Mouse (Mus musculus) spleen, adult 18-20 months (tissue): ENCODE results near the gene Ypel5.

Source experiments
- DNase-seq, 2 experiments: peaks; one replicate each; pipeline ENCODE4 v3.0.0; 2022; ENCODE audit warnings: mixed read lengths in 2 of 2

The Ypel5 gene

GRCm38 (mm10) chr17:72844949-72845490 is 8.8 kb downstream of the Ypel5 start:
- DNase-seq = no peak

GRCm38 (mm10) chr17:72845521-72845920 is 9.3 kb downstream of the Ypel5 start:
- DNase-seq = no peak

GRCm38 (mm10) chr17:72855298-72855697 is 19.0 kb downstream of the Ypel5 start:
- DNase-seq = no peak

- DNase-seq = peak in 1 of 2 experiments; percentile 65
Measured at GRCm38 (mm10) chr17:72857677-72858633, 21.7 kb downstream of the Ypel5 start.

GRCm38 (mm10) chr17:72863226-72863625 is 27.0 kb downstream of the Ypel5 start:
- no peak for DNase-seq

DNA sequence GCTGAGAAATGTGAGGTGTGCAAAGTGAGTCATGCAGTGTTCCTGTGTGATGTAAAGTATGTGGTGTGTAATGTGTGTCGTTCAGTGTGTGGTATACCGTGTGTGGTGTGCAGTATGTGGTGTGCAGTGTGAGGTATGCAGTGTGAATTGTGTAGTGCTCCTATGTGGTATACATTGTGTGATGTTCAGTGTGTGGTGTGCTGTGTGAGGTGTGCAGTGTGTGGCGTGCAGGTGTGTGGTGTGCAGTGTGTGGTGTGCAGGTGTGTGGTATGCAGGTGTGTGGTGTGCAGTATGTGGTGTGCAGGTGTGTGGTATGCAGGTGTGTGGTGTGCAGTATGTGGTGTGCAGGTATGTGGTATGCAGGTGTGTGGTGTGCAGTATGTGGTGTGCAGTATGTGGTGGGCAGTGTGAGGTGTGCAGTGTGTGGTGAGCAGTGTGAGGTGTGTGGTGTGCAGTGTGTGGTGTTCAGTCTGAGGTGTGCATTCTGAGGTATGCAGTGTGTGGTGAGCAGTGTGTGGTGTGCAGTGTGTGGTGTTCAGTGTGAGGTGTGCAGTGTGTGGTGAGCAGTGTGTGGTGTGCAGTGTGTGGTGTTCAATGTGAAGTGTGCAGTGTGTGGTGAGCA is 30.5 kb downstream of the Ypel5 start:
- no peak for DNase-seq

DNA sequence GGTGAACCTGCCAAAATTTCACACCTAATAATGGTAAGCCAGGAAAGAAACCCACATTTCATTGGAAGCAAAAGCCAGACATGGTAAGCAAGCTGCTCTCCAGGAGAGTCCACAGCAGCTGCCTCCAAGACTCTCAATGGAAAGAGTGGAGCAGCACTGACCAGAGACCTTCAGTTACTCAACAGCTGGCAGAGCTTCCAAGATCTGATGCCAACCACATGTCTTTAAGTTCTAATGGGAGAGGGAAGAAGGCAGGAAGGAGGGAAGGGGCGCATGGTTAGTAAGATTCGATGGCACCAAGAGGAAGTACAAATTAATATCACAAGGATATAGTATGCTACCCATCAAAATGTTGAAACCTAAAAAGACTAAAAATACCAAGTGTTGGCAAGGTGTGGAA is 31.9 kb downstream of the Ypel5 start:
- DNase-seq = no peak

GRCm38 (mm10) chr17:72878979-72879378 is 42.7 kb downstream of the Ypel5 start:
- no peak for DNase-seq

DNA sequence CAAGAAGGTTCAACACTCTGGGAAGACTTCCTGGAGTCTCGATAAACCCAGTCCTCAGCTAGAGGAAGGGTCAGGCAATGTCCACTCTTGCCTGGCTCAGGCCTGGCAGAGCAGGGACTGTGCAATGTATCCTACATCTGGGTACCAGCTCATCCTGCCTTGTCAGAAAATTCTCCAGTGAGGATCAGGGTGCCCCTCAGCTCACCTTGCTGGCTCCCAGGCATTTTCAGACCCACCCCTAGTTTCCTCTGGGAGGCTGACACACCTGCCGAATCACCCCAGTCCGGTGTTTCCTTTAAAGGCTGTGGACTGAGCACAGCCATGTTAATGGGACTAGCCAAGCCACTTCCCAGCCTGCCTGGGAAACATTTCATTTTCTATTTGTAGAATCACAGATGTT is 43.9 kb downstream of the Ypel5 start:
- no peak for DNase-seq

DNA sequence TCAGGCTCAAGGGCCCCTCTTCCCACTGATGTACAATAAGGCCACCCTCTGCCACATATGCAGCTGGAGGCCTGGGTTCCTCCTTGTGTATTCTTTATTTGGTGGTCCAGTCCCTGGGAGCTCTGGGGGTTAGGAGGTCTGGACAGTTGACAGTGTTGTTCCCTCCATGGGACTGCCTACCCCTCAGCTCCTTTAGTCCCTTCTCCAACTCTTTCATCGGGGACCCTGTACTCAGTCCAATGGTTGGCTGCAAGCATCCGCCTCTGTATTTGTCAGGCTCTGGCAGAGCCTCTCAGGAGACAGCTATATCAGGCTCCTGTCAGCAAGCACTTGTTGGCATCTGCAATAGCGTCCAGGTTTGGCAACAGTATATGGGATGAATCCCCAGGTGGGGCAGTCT is 44.8 kb downstream of the Ypel5 start:
- no peak for DNase-seq

GRCm38 (mm10) chr17:72881804-72882203 is 45.6 kb downstream of the Ypel5 start:
- DNase-seq = no peak

GRCm38 (mm10) chr17:72889556-72890397 is 53.5 kb downstream of the Ypel5 start:
- peak in 1 of 2 experiments; percentile 60 for DNase-seq

DNA sequence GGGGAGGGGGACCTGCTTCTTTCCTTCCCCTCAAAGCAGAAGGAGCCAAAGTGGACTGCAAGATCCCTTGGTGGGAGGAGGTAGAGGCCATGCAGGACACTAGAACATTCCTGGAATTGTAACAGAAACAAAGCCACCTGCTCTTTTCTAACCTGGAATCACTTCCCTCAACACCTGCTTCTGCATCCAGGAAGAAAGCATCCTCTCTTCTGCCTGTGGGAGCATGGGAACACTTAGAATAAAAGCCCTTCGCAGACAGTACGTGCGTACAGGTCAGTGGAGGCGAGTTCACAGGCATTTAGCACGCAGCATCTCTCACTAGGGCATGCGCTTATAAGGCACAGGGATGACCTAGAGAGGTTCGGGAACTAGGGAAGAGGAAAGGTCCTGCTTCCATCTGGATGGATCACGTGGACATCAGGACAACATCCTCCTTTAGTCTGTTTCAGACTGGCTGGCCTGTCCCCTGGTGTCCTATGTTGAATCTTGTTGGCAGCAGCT is 54.2 kb downstream of the Ypel5 start:
- no peak for DNase-seq

DNA sequence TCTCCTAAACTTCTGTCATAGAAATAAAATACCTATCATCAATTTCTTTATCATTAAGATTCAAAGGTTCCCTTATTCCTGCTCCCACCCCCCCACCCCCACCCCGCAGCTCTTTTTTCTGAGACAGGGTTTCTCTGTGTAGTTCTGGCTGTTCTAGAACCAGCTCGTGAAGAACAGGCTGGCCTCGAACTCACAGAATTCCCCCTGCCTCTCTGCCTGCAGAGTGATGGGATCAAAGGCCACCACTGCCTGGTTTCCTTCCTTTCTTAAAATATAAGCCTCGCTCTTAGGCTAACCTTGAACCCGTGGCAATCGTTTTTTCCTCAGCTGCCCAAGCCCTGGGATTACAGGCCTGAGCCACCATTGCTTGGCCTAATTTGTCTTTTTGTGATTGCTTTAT is 55.3 kb downstream of the Ypel5 start:
- DNase-seq = no peak

DNA sequence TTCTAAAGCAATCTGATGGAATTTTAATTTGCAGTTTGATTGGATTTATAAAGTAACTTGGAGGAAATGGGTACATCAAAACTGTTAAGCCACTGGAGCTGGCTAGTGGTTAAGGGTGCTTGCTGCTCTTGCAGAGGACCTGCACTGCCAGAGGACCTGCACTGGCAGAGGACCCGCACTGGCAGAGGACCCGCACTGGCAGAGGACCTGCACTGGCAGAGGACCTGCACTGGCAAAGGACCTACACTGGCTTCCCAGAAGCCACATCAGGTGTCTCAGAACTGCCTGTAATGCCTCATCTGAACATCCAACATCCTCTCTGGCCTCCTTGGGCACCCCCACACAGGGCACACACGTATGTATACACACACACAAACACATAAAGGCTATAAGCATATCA is 59.3 kb downstream of the Ypel5 start:
- no peak for DNase-seq

DNA sequence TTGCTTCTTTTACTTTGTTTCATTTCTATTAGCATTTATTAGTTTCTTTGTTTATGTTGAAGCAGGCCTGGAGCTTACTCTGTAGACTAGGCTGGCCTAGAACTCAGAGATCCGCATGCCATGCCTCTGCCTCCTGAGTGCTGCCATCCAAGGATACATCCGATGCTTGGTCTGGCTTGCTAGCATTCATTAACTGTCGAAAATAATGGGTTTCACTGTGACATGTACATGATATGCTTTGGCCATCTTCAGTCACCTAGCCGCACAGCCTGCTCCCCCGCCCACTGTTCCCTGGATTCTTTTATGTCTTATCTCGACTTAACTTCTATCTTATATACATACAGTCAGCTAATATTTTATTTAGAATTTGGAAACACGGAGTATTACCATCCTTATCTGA is 60.8 kb downstream of the Ypel5 start:
- DNase-seq = no peak

DNA sequence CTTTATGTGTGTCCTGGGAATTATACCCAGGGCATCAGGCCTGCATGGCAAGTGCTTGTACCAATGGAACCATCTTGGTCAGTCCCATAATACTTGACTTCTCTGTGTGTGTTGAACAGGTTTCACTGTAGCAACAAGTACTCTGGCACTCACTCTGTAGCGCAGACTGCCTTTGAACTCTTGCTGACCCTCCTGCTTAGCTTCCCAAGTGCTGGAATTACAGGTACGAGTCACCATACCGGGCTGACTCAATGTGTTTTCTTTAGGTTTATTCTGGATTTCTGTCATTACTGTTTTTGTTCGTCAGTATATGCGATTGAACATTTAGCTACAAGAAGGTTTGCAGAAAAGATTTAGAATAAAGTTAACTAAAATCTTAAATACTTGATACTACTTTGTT is 61.7 kb downstream of the Ypel5 start:
- DNase-seq = no peak

DNA sequence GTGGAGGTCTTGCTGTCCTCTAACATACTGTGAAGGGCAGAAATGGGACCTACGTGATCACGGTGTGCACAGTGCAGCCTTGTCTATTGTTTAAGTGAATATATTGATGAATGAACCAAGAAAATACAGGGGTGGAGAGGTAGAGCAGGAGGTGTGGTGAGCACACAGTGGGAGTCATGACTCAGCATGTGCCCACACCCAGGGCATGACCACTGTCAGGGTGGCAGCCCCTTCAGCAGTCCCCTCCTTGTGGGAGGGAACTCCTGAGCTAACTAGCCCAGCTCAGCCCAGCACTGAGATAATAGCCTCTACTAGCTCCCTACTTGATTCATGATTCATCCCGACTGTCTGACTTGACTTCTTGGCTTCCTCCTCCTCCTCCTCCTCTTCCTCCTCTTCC is 62.5 kb downstream of the Ypel5 start:
- no peak for DNase-seq
